Mouse (Mus musculus) MEL (cell line): Measurements from ENCODE around the gene Galnt10. TPM values are rescaled to one million over a fixed set of nuclear protein-coding genes. Genes with fewer than 3 reads are reported as not detected.

Experiments used
- DNase-seq: peaks from one replicate; pipeline ENCODE4 v3.0.0; 2011; ENCODE audit warnings: low read depth, low spot score
- H3K27ac ChIP-seq: 2 replicates; pipeline ENCODE4 v1.5.1; 2012; ENCODE audit warnings: low read depth, mild to moderate bottlenecking, control low read depth, low read length, moderate library complexity; ENCODE audit not compliant: control insufficient read depth
- H3K27me3 ChIP-seq, 2 experiments: fragments of 150-350 bp in 1 of 2; sonication (generic) in 1 of 2; 2 replicates each; pipeline ENCODE4 v1.6.1; 2012; ENCODE audit warnings: low read length in 2 of 2, mild to moderate bottlenecking in 2 of 2, improper control_type of control experiment in 1 of 2, moderate library complexity in 1 of 2; ENCODE audit not compliant: insufficient read depth in 2 of 2, control insufficient read depth in 1 of 2
- H3K36me3 ChIP-seq, 2 experiments: 2 replicates each; pipeline ENCODE4 v1.6.1; 2012 to 2014; ENCODE audit warnings: low read length in 2 of 2, improper control_type of control experiment in 1 of 2, inconsistent platforms in 1 of 2, mild to moderate bottlenecking in 1 of 2; ENCODE audit not compliant: insufficient read depth in 2 of 2, control insufficient read depth in 1 of 2
- H3K4me1 ChIP-seq, 2 experiments: fragments of 150-350 bp in 1 of 2; sonication (generic) in 1 of 2; 2 replicates each; pipeline ENCODE4 v1.6.1; 2012; ENCODE audit warnings: low read length in 2 of 2, improper control_type of control experiment in 1 of 2, mild to moderate bottlenecking in 1 of 2; ENCODE audit not compliant: insufficient read depth in 2 of 2, control insufficient read depth in 1 of 2
- H3K4me3 ChIP-seq, 2 experiments: fragments of 150-350 bp in 1 of 2; sonication (generic) in 1 of 2; 2 replicates each; pipeline ENCODE4 v1.5.1; 2012; ENCODE audit warnings: low read depth in 2 of 2, low read length in 2 of 2, mild to moderate bottlenecking in 2 of 2, moderate library complexity in 2 of 2, control low read depth in 1 of 2, improper control_type of control experiment in 1 of 2; ENCODE audit not compliant: control insufficient read depth in 1 of 2, insufficient read depth in 1 of 2
- H3K79me2 ChIP-seq: 2 replicates; pipeline ENCODE4 v1.6.1; 2012; ENCODE audit warnings: mild to moderate bottlenecking, low read length, moderate library complexity; ENCODE audit not compliant: control insufficient read depth, poor library complexity, insufficient read depth
- H3K9ac ChIP-seq: 2 replicates; pipeline ENCODE4 v1.6.1; 2012; ENCODE audit warnings: low read depth, mild to moderate bottlenecking, control low read depth, low read length, moderate library complexity; ENCODE audit not compliant: control insufficient read depth, poor library complexity, severe bottlenecking
- H3K9me3 ChIP-seq: fragments of 150-350 bp; sonication (generic); replicated peaks from 2 replicates; pipeline ENCODE4 v1.6.1; 2012; ENCODE audit warnings: mild to moderate bottlenecking, low read length, improper control_type of control experiment, moderate library complexity; ENCODE audit not compliant: insufficient read depth
- CHD2 ChIP-seq: IDR thresholded peaks from 2 replicates; pipeline ENCODE4 v1.6.1; 2011; ENCODE audit warnings: low read length, improper control_type of control experiment
- EP300 ChIP-seq, 2 experiments: IDR thresholded peaks; 2 replicates each; pipeline ENCODE4 v1.6.1; 2011; ENCODE audit warnings: improper control_type of control experiment in 2 of 2, low read length in 2 of 2, low read depth in 1 of 2, mild to moderate bottlenecking in 1 of 2
- KAT2A ChIP-seq: conservative IDR thresholded peaks from 2 replicates; pipeline ENCODE4 v1.6.1; 2012; ENCODE audit warnings: low read depth, low read length, improper control_type of control experiment, inconsistent platforms
- MEF2A ChIP-seq: IDR thresholded peaks from 2 replicates; pipeline ENCODE4 v1.6.1; 2014; ENCODE audit warnings: low read depth, mild to moderate bottlenecking, inconsistent platforms, low read length, improper control_type of control experiment; ENCODE audit not compliant: poor library complexity, insufficient replicate concordance, severe bottlenecking; ENCODE audit errors: extremely low read depth
- MYC ChIP-seq: IDR thresholded peaks from 2 replicates; pipeline ENCODE4 v1.6.1; 2011; ENCODE audit warnings: low read depth, mild to moderate bottlenecking, low read length, improper control_type of control experiment, moderate library complexity
- NRF1 ChIP-seq: IDR thresholded peaks from 2 replicates; pipeline ENCODE4 v1.6.1; 2014; ENCODE audit warnings: low read depth, mild to moderate bottlenecking, inconsistent platforms, low read length, improper control_type of control experiment, moderate library complexity; ENCODE audit not compliant: poor library complexity, insufficient read depth, severe bottlenecking
- POLR2A ChIP-seq, 2 experiments: IDR thresholded peaks; 2 replicates each; pipeline ENCODE4 v1.6.1; 2011 to 2012; ENCODE audit warnings: low read length in 2 of 2, mild to moderate bottlenecking in 2 of 2, control low read depth in 1 of 2, improper control_type of control experiment in 1 of 2, low read depth in 1 of 2, moderate library complexity in 1 of 2; ENCODE audit not compliant: control insufficient read depth in 1 of 2, insufficient read depth in 1 of 2, poor library complexity in 1 of 2
- SIN3A ChIP-seq: IDR thresholded peaks from 2 replicates; pipeline ENCODE4 v1.6.1; 2012; ENCODE audit warnings: low read length, improper control_type of control experiment, inconsistent platforms
- TAL1 ChIP-seq: IDR thresholded peaks from 2 replicates; pipeline ENCODE4 v1.6.1; 2012; ENCODE audit warnings: mild to moderate bottlenecking, inconsistent platforms, low read length, moderate library complexity, mixed read lengths
- TBP ChIP-seq: IDR thresholded peaks from 2 replicates; pipeline ENCODE4 v1.8.0; 2011; ENCODE audit warnings: low read depth, low read length, improper control_type of control experiment
- TCF12 ChIP-seq: IDR thresholded peaks from 2 replicates; pipeline ENCODE4 v1.6.1; 2014; ENCODE audit warnings: low read depth, mild to moderate bottlenecking, inconsistent platforms, low read length, improper control_type of control experiment, moderate library complexity
- USF1 ChIP-seq: IDR thresholded peaks from 2 replicates; pipeline ENCODE4 v1.6.1; 2014; ENCODE audit warnings: low read depth, mild to moderate bottlenecking, inconsistent platforms, low read length, improper control_type of control experiment, moderate library complexity
- ZC3H11A ChIP-seq: IDR thresholded peaks from 2 replicates; pipeline ENCODE4 v1.6.1; 2012; ENCODE audit warnings: low read depth, mild to moderate bottlenecking, inconsistent platforms, low read length, improper control_type of control experiment
- polyA plus RNA-seq, 2 experiments: library from polyadenylated mRNA; stranded (reverse) in 1 of 2; unstranded in 1 of 2; fragments of >175 nt in 1 of 2; fragments of >200 nt in 1 of 2; gene quantifications; 2 replicates each; pipeline versions ENCODE4 v1.2.1 to v1.2.4; 2012; ENCODE audit warnings: low replicate concordance in 2 of 2, low read depth in 1 of 2; ENCODE audit not compliant: insufficient read length in 2 of 2, insufficient read depth in 1 of 2, missing spikeins in 1 of 2
- total RNA-seq: library from RNA; depleted of rRNA; stranded (reverse); fragments of 300-350 nt; gene quantifications from 2 replicates; pipeline ENCODE4 v1.2.3, GENCODE M21; 2012

The Galnt10 gene
- total and polyA plus RNA-seq, 3 experiments, result 26.7 to 27.4 TPM; not detected in 1

DNA sequence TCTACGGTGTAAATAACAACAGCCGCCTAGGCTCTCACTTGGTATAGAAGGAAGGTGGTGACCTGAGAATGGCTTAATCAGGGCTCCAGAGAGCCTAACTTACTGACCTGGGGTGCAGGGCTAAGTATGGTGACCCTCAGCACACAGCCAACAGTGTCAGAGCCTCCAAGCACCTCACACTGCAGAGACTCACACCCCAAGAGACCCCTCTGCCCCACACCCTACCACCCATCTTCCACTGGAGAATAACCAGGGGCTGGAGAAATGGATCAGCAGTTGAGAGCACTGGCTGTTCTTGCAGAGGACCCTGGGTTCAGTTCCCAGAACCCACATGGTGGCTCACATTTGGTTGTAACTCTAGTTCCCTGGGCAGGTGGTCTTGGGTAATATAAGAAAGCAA lies 12.2 kb upstream of the Galnt10 start (continued):
- no peak for TF ChIP-seq EP300 (IDR thresholded peaks at IDR 0.05; ENCODE audit: low read depth in 1 of 2, low read length in 2 of 2)
- no peak for TF ChIP-seq NRF1

DNA sequence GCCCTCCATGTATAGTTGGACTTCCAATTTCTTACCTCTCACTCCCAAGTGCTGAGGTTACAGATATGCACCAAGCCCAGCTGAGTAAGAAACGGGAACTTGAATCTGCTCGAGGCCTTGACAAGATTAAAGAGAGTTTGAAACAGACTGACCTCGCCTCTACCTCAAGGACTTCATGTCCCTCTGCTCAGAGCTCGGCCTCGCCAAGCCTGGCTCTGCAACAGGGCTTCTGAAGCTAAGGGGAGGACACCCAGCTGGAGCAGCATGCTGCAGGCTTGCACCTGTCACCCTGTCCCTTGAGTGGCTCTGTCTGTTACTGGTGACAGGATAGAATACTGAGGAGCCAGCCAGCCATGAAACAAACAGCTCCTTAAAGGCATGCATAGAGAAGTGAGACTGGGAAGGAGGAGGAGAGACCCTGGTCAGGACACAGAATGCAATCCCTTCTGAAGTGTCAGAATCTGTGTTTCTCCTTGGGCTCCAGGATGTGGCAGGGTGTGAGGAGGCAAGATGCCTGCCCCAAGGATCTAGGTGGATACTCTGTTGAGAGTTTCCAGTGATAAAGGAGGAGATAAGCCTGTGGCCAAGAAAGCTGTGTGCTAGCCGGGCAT lies 11.2 kb upstream of the Galnt10 start:
- H3K27me3 ChIP-seq, result peaks cover 3 to 4% of the 10 kb centered on the region in 2 experiments; a peak in 3 of 4 replicates

DNA sequence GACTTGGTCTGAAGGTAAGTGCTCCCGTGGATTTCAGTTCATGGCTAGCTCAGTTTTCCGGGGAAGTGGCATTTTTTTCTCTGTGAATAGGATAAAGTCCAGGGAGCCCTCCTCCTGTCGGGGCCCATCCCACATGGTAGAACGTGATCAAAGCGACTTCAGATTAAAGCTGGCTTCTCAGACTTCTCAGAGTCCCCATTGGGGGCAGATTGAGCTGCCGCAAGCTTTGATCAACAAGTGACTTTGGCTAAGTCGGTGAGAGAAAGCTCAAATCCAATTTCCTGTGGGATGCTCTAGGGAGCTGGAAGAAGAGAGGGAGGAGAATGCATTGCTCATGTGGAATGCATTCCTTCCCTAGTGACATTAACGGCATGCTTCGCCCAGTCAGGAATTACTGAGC lies 10.1 kb upstream of the Galnt10 start:
- Histone ChIP-seq H3K4me3 (no peak overlapping the region), H3K27me3 (peaks cover 3 to 4% of the 10 kb centered on the region in 2 experiments; a peak in 3 of 4 replicates), H3K36me3 (no peaks in the 10 kb centered on the region), H3K9me3 (no peaks in the 10 kb centered on the region), H3K27ac (no peak overlapping the region), H3K9ac (no peak overlapping the region), H3K79me2 (no peaks in the 10 kb centered on the region), H3K4me1 (no peaks in the 10 kb centered on the region)
- DNase-seq, result no peak
- TF ChIP-seq POLR2A (IDR thresholded peaks at IDR 0.05; ENCODE audit: control insufficient read depth in 1 of 2, insufficient read depth in 1 of 2, low read depth in 1 of 2, low read length in 2 of 2, poor library complexity in 1 of 2), result no peak
- TF ChIP-seq MEF2A, result no peak
- TF ChIP-seq NRF1, result no peak
- no peak for TF ChIP-seq ZC3H11A
- no peak for TF ChIP-seq KAT2A
- no peak for TF ChIP-seq CHD2
- TF ChIP-seq EP300 (IDR thresholded peaks at IDR 0.05; ENCODE audit: low read depth in 1 of 2, low read length in 2 of 2), result no peak
- no peak for TF ChIP-seq TAL1
- TF ChIP-seq SIN3A, result no peak
- no peak for TF ChIP-seq TBP

More for the DNA sequence above, 11.2 kb upstream of the Galnt10 start:
- no peaks in the 10 kb centered on the region for H3K36me3 ChIP-seq
- TF ChIP-seq TCF12 (no peak), USF1 (no peak), MYC (no peak)
- no peak for DNase-seq
- H3K27ac ChIP-seq, result no peak overlapping the region
- no peaks in the 10 kb centered on the region for H3K4me1 ChIP-seq
- H3K79me2 ChIP-seq, result no peaks in the 10 kb centered on the region
- H3K9ac ChIP-seq, result no peak overlapping the region
- no peaks in the 10 kb centered on the region for H3K9me3 ChIP-seq
- H3K4me3 ChIP-seq, result no peak overlapping the region
